Mouse (Mus musculus): Measurements from ENCODE around the gene Lmbrd2.
"Not testable (repeated sequence)": the region's sequence is repeated elsewhere in the genome, so short reads cannot be mapped to it uniquely, and the experiment has no call there.

Gene Lmbrd2

GRCm38 (mm10) chr15:9132693-9133443 lies 7.5 kb upstream of the Lmbrd2 start:
- DNase-seq (ENCODE audit: low spot score in 2 of 2) = peak in 1 of 2 experiments; percentile 19

- DNase-seq (ENCODE audit: low spot score in 2 of 2) = no peak
These were observed 5.4 kb upstream of the Lmbrd2 start for GRCm38 (mm10) chr15:9134891-9135507.

GRCm38 (mm10) chr15:9139447-9139846 lies 903 bp upstream of the Lmbrd2 start:
- DNase-seq (ENCODE audit: low spot score in 2 of 2) = peak in 1 of 2 experiments; percentile 8

GRCm38 (mm10) chr15:9140684-9141171 lies 378 bp downstream of the Lmbrd2 start:
- DNase-seq (ENCODE audit: low spot score in 2 of 2) = peak in 1 of 2 experiments; percentile 34

- DNase-seq (ENCODE audit: low spot score in 2 of 2) = no peak
These were observed 15.0 kb downstream of the Lmbrd2 start, which contains the start of gene Skp2 for GRCm38 (mm10) chr15:9155325-9155724. TSS of gene Skp2 (minus strand) at chr15:9155425.

GRCm38 (mm10) chr15:9162557-9163070 lies 22.3 kb downstream of the Lmbrd2 start:
- DNase-seq (ENCODE audit: low spot score in 2 of 2) = no peak

- DNase-seq (ENCODE audit: low spot score in 2 of 2) = no peak
These were observed 23.8 kb downstream of the Lmbrd2 start for GRCm38 (mm10) chr15:9164125-9164524.

GRCm38 (mm10) chr15:9177038-9177437 lies 36.7 kb downstream of the Lmbrd2 start:
- no peak for DNase-seq (ENCODE audit: low spot score in 2 of 2)

GRCm38 (mm10) chr15:9183995-9184394 lies 43.6 kb downstream of the Lmbrd2 start:
- DNase-seq (ENCODE audit: low spot score in 2 of 2) = no peak

- DNase-seq (ENCODE audit: low spot score in 2 of 2) = no peak
These were observed 49.4 kb downstream of the Lmbrd2 start for GRCm38 (mm10) chr15:9189796-9190195.

- DNase-seq (ENCODE audit: low spot score in 2 of 2) = not testable (repeated sequence)
These were observed 52.3 kb downstream of the Lmbrd2 start for GRCm38 (mm10) chr15:9192685-9193084.

GRCm38 (mm10) chr15:9198421-9198820 lies 58.1 kb downstream of the Lmbrd2 start:
- DNase-seq (ENCODE audit: low spot score in 2 of 2) = no peak

GRCm38 (mm10) chr15:9211891-9212290 lies 71.5 kb downstream of the Lmbrd2 start:
- no peak for DNase-seq (ENCODE audit: low spot score in 2 of 2)

- DNase-seq (ENCODE audit: low spot score in 2 of 2) = not testable (repeated sequence)
These were observed 72.7 kb downstream of the Lmbrd2 start for GRCm38 (mm10) chr15:9213026-9213425.

GRCm38 (mm10) chr15:9213431-9213830 lies 73.1 kb downstream of the Lmbrd2 start:
- DNase-seq (ENCODE audit: low spot score in 2 of 2) = not testable (repeated sequence)

- no peak for DNase-seq (ENCODE audit: low spot score in 2 of 2)
These were observed 76.1 kb downstream of the Lmbrd2 start for GRCm38 (mm10) chr15:9216446-9216845.

- not testable (repeated sequence) for DNase-seq (ENCODE audit: low spot score in 2 of 2)
These were observed 90.6 kb downstream of the Lmbrd2 start for GRCm38 (mm10) chr15:9230917-9231316.

- DNase-seq (ENCODE audit: low spot score in 2 of 2) = no peak
These were observed 106.0 kb downstream of the Lmbrd2 start for GRCm38 (mm10) chr15:9246345-9246744.
